Mouse (Mus musculus): Measurements from ENCODE around the gene Tsnaxip1.

Tsnaxip1 gene

GRCm38 (mm10) chr8:105860143-105860981 lies 32.8 kb downstream of the Tsnaxip1 start, which contains the start of gene Nutf2:
TSS of gene Nutf2 (plus strand) at chr8:105860580.
- peak; percentile 79 to 83 for DNase-seq (ENCODE audit: low spot score in 2 of 2)

GRCm38 (mm10) chr8:105861951-105862350 lies 34.4 kb downstream of the Tsnaxip1 start:
- DNase-seq (ENCODE audit: low spot score in 2 of 2), result no peak

GRCm38 (mm10) chr8:105866364-105867029 lies 39.0 kb downstream of the Tsnaxip1 start:
- no peak for DNase-seq (ENCODE audit: low spot score in 2 of 2)

- no peak for DNase-seq (ENCODE audit: low spot score in 2 of 2)
Observed at GRCm38 (mm10) chr8:105874301-105874700, 46.8 kb downstream of the Tsnaxip1 start.

GRCm38 (mm10) chr8:105880754-105881520 lies 53.4 kb downstream of the Tsnaxip1 start, which contains the start of gene Edc4:
TSS of gene Edc4 (plus strand) at chr8:105880881.
- peak; percentile 81 to 90 for DNase-seq (ENCODE audit: low spot score in 2 of 2)

- no peak for DNase-seq (ENCODE audit: low spot score in 2 of 2)
Observed at GRCm38 (mm10) chr8:105889756-105890465, 62.4 kb downstream of the Tsnaxip1 start.

GRCm38 (mm10) chr8:105890870-105891269 lies 63.3 kb downstream of the Tsnaxip1 start:
- no peak for DNase-seq (ENCODE audit: low spot score in 2 of 2)

- DNase-seq (ENCODE audit: low spot score in 2 of 2), result peak in 1 of 2 experiments; percentile 15
Observed at GRCm38 (mm10) chr8:105892432-105892831, 64.9 kb downstream of the Tsnaxip1 start.

- DNase-seq (ENCODE audit: low spot score in 2 of 2), result peak in 1 of 2 experiments; percentile 13
Observed at GRCm38 (mm10) chr8:105893339-105893738, 65.8 kb downstream of the Tsnaxip1 start, which contains the start of gene Nrn1l. TSS of gene Nrn1l (plus strand) at chr8:105893567.

Measured in spleen, postnatal 14 days (tissue).